Mouse (Mus musculus) heart, postnatal 0 days (tissue): ENCODE measurements around the gene Sumo2.

Experiments used
- CTCF ChIP-seq: IDR thresholded peaks from 2 replicates; pipeline ENCODE4 v1.5.1; 2016; ENCODE audit warnings: antibody characterized with exemption, control low read depth, low read depth
- EP300 ChIP-seq: IDR thresholded peaks from 2 replicates; pipeline ENCODE4 v1.6.1; 2016; ENCODE audit warnings: antibody characterized with exemption, low read depth

DNA sequence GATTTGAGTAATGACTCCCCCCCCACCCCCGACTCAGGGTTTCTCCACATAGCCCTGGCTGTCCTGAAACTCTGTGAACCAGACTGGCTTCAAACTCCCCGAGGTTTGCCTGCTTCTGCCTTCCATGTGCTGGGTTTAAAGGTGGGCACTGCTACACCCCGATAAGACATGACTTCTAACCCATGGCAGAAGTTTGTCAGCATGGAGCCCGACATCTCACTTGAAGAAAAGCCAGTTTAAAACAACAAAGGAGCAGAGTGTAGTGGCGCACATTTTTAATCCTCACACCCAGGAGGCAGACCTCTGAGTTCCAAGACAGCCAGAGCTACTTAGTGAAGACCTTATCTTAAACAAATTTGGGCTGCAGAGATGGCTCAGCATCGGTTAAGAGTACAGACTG is 43.7 kb downstream of the Sumo2 start:
- TF ChIP-seq CTCF (no peak), EP300 (no peak)
